Mouse (Mus musculus) granulocyte monocyte progenitor cell, adult 5-6 weeks (primary cell): ENCODE data around the gene Smc4. TPM values are rescaled to one million over a fixed set of nuclear protein-coding genes. Genes with fewer than 3 reads are reported as not detected.

Experiments
- ATAC-seq: replicated peaks from 2 replicates; pipeline ENCODE4 v1.8.0; 2016; ENCODE audit warnings: mild to moderate bottlenecking, moderate TSS enrichment, inconsistent platforms; ENCODE audit not compliant: poor library complexity, severe bottlenecking
- total RNA-seq, 2 experiments: library from RNA; stranded (forward) in 1 of 2; stranded (reverse) in 1 of 2; fragments of 200-712, 200-1000 nt in 1 of 2; fragments of >200 nt in 1 of 2; fragmentation: Nextera tagmentation in 1 of 2; gene quantifications; 2 replicates each; pipeline ENCODE4 v1.2.3; 2014 to 2017

Gene Smc4
- total RNA-seq (2014; fragmentation: Nextera tagmentation) (115 and 179 TPM in 2 replicates), total RNA-seq (2017) (624 and 700 TPM in 2 replicates)

GRCm38 (mm10) chr3:69004437-69005337 is at the start of gene Smc4, which contains the start of gene Ift80:
TSS of gene Smc4 (plus strand) at chr3:69004738.
TSS of gene Ift80 (minus strand) at chr3:69004570.
- ATAC-seq, result peak; percentile 85

- ATAC-seq, result peak; percentile 29
These were observed 48.1 kb upstream of the Smc4 start for GRCm38 (mm10) chr3:68956454-68956853.

- ATAC-seq, result peak; percentile 92
These were observed 47.1 kb upstream of the Smc4 start for GRCm38 (mm10) chr3:68957413-68957812.

- ATAC-seq, result peak; percentile 61
These were observed 39.9 kb upstream of the Smc4 start for GRCm38 (mm10) chr3:68964682-68965081.

- ATAC-seq, result no peak
These were observed 37.8 kb upstream of the Smc4 start for GRCm38 (mm10) chr3:68966527-68967285.

- no peak for ATAC-seq
These were observed 37.1 kb upstream of the Smc4 start for GRCm38 (mm10) chr3:68967404-68967803.

GRCm38 (mm10) chr3:68969091-68969590 is 35.4 kb upstream of the Smc4 start:
- no peak for ATAC-seq

GRCm38 (mm10) chr3:68973574-68973973 is 31.0 kb upstream of the Smc4 start:
- no peak for ATAC-seq

- no peak for ATAC-seq
These were observed 29.7 kb upstream of the Smc4 start for GRCm38 (mm10) chr3:68974639-68975532.

- peak; percentile 80 for ATAC-seq
These were observed 28.7 kb upstream of the Smc4 start for GRCm38 (mm10) chr3:68975533-68976490.

GRCm38 (mm10) chr3:68977696-68978095 is 26.8 kb upstream of the Smc4 start:
- peak; percentile 57 for ATAC-seq

GRCm38 (mm10) chr3:68979187-68979586 is 25.4 kb upstream of the Smc4 start:
- ATAC-seq, result no peak

- peak; percentile 75 for ATAC-seq
These were observed 23.6 kb upstream of the Smc4 start for GRCm38 (mm10) chr3:68980898-68981297.

GRCm38 (mm10) chr3:68986550-68986949 is 18.0 kb upstream of the Smc4 start:
- ATAC-seq, result no peak

- ATAC-seq, result no peak
These were observed 1.8 kb upstream of the Smc4 start for GRCm38 (mm10) chr3:69002781-69003180.

GRCm38 (mm10) chr3:69004055-69004436 is 492 bp upstream of the Smc4 start:
- ATAC-seq, result no peak

GRCm38 (mm10) chr3:69005338-69006245 is 1.1 kb downstream of the Smc4 start:
- ATAC-seq, result peak; percentile 57

- ATAC-seq, result no peak
These were observed 1.8 kb downstream of the Smc4 start for GRCm38 (mm10) chr3:69006246-69006760.
